Mouse (Mus musculus) gonadal fat pad, adult 2 months (tissue): ENCODE data around the gene Fbln5. TPM values are rescaled to one million over a fixed set of nuclear protein-coding genes. Genes with fewer than 3 reads are reported as not detected.

Experiments
- DNase-seq: peaks from one replicate; pipeline ENCODE4 v3.0.0-alpha.2; 2012; ENCODE audit warnings: low read depth
- polyA plus RNA-seq: library from polyadenylated mRNA; depleted of rRNA; stranded (reverse); fragments of >200 nt; gene quantifications from 2 replicates; pipeline ENCODE4 v1.2.3, GENCODE M21; 2012

Fbln5 gene
- polyA plus RNA-seq, 1 experiment: 85.6 TPM

- DNase-seq: no peak
Measured at GRCm38 (mm10) chr12:101810515-101810914, 8.3 kb downstream of the Fbln5 start.

DNA sequence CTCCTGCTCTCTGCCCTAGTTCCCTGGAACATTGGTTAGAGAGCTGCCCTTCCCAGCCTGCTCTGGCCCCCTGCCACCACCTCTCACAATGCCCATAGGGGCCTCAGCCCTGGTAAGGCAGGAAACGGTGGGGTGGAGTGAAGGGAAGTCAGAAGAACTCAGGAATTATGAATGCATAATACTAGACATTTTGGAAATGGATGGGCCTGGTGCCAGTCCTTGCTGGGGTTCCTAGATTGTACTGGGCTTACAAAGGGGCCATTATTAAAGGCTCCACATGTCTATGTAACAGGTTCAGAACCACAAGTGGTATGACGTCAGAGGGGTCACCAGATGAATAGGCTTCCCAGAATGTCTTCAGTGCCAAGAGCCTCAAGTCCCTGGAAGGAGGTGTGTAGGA, 11.5 kb downstream of the Fbln5 start:
- no peak for DNase-seq

GRCm38 (mm10) chr12:101802445-101802844, 16.4 kb downstream of the Fbln5 start:
- no peak for DNase-seq

GRCm38 (mm10) chr12:101801744-101802143, 17.1 kb downstream of the Fbln5 start:
- no peak for DNase-seq

DNA sequence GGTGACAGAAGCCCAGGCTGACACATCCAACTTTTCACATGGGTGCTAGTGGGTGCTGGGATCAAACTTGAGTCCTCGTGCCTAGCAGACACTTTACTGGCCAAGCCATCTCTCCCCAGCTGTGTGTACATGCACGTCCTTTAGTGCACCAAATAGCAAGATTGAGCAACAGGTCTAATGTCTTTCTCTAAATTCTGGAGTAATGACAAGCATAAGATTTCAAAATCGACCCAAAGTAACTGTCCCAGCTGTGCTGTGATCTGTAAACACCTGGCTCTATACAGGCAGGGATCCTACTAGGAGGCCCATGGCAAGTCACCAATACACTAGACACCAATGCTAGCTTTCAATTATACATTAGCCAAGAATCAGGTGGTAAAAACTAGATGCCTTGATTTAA, 17.8 kb downstream of the Fbln5 start:
- no peak for DNase-seq

GRCm38 (mm10) chr12:101798189-101798922, 20.5 kb downstream of the Fbln5 start:
- DNase-seq: no peak

- no peak for DNase-seq
Measured at GRCm38 (mm10) chr12:101794458-101794857, 24.4 kb downstream of the Fbln5 start.

GRCm38 (mm10) chr12:101793221-101793621, 25.6 kb downstream of the Fbln5 start:
- no peak for DNase-seq

DNA sequence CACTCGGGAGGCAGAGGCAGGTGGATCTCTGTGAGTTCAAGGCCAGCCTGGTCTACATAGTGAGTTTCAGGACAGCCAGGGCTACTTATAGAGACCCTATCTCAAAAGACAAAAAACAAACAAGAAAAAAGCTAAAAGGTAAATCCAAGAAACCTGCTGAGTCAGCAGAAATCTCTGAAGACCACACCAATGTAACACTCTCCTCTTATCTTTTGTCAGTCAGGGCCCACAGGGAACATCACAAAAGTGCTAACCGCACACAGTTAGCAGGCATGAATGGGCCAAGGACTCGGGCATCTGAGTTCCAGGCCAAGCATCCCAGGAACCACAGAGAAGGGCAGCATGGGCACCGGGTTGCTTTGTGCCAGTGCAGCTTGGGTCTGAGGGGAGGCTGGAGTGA, 26.2 kb downstream of the Fbln5 start:
- no peak for DNase-seq

DNA sequence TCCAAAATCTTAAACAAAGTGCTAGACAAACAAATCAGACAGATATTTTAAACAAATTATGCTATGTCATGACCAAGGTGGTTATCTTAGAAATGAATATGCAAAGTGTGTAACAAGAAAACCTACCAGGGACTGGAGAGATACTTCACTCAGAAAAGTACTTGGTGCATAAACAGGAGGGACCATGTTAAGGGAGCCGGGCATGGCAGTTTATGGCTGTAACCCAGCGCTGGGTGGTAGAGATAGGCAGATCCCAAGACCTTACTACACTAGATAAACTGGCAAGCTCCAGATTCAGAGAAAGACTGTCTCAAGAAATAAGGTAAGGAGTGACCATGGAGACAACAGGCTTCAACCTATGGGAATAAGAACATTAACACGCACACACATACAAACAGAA, 29.1 kb downstream of the Fbln5 start:
- no peak for DNase-seq

DNA sequence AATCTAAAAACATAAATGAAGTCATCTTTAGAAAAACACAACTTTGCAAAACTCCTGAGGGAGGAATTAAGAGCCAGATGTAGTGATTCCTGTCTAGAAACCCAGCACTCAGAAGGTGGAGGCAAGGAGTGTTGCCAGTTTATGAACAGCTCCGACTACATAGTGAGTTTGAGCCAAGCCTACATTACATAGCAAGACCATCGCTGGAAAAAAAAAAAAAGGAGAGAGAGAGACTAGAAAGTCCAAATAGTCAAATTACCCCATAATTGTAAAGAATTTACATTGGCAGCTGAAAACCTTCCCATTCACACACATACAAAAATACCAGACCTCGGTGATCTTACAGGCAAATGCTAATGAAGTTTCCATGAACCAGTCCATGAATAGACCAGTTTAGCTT, 29.6 kb downstream of the Fbln5 start:
- DNase-seq: no peak

GRCm38 (mm10) chr12:101782787-101783186, 36.1 kb downstream of the Fbln5 start:
- DNase-seq: peak; percentile 54

GRCm38 (mm10) chr12:101780915-101781314, 37.9 kb downstream of the Fbln5 start:
- no peak for DNase-seq

GRCm38 (mm10) chr12:101777613-101778325, 41.1 kb downstream of the Fbln5 start:
- no peak for DNase-seq

- DNase-seq: no peak
Measured at GRCm38 (mm10) chr12:101776383-101776782, 42.5 kb downstream of the Fbln5 start.

DNA sequence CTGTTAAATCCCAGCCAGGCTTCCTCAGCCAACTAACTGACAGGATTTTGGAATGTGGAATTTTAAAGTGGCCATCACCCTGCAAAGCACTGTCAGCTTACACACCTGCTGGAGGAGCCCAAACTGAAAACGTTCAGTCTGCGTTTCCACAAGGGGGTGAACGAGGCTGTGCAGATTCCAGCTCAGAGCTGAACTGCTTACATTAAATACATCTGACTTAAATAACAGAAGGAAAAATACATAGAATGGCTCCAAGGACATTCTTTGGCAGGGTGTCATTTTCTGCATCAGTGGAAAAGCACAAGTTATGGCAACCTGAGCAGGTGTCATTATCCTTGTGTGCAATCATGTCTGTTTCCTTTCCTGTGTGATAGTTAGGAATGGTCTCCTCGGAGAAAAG, 44.7 kb downstream of the Fbln5 start:
- no peak for DNase-seq

- DNase-seq: no peak
Measured at GRCm38 (mm10) chr12:101772962-101773361, 45.9 kb downstream of the Fbln5 start.

- no peak for DNase-seq
Measured at GRCm38 (mm10) chr12:101770283-101771015, 48.4 kb downstream of the Fbln5 start.

- DNase-seq: peak; percentile 77
Measured at GRCm38 (mm10) chr12:101767306-101768053, 51.4 kb downstream of the Fbln5 start.

GRCm38 (mm10) chr12:101766228-101766852, 52.5 kb downstream of the Fbln5 start:
- no peak for DNase-seq

GRCm38 (mm10) chr12:101764870-101765269, 54.0 kb downstream of the Fbln5 start:
- no peak for DNase-seq
